Mouse (Mus musculus) lung, embryonic 16.5 days (tissue): ENCODE results near the gene Minos1. TPM values are rescaled to one million over a fixed set of nuclear protein-coding genes. Genes with fewer than 3 reads are reported as not detected.

Experiments used
- ATAC-seq: fragments of 200-750 bp; cut with Nextera tagmentation; 2 replicates; pipeline ENCODE4 v1.8.0; 2017; ENCODE audit warnings: low read depth, mild to moderate bottlenecking, moderate library complexity
- H3K27ac ChIP-seq: fragments of 300-500 bp; sonication (generic); 2 replicates; pipeline ENCODE4 v1.5.1; 2014; ENCODE audit warnings: mild to moderate bottlenecking, control low read depth, low read length
- H3K27me3 ChIP-seq: fragments of 300-500 bp; sonication (generic); 2 replicates; pipeline ENCODE4 v1.6.1; 2014; ENCODE audit warnings: low read depth, low read length, mixed read lengths; ENCODE audit not compliant: control insufficient read depth, insufficient read depth
- H3K36me3 ChIP-seq: fragments of 300-500 bp; sonication (generic); 2 replicates; pipeline ENCODE4 v1.6.1; 2014; ENCODE audit warnings: low read length; ENCODE audit not compliant: control insufficient read depth, insufficient read depth
- H3K4me1 ChIP-seq: fragments of 300-500 bp; sonication (generic); replicated peaks from 2 replicates; pipeline ENCODE4 v1.6.1; 2014; ENCODE audit warnings: low read length, mixed read lengths; ENCODE audit not compliant: control insufficient read depth, insufficient read depth
- H3K4me2 ChIP-seq: fragments of 300-500 bp; sonication (generic); 2 replicates; pipeline ENCODE4 v1.6.1; 2014; ENCODE audit warnings: low read depth, low read length, control low read depth
- H3K4me3 ChIP-seq: fragments of 300-500 bp; sonication (generic); 2 replicates; pipeline ENCODE4 v1.5.1; 2014; ENCODE audit warnings: mild to moderate bottlenecking, low read length, control low read depth
- H3K9ac ChIP-seq: fragments of 300-500 bp; sonication (generic); 2 replicates; pipeline ENCODE4 v1.6.1; 2014; ENCODE audit warnings: low read length, control low read depth
- H3K9me3 ChIP-seq: fragments of 300-500 bp; sonication (generic); 2 replicates; pipeline ENCODE4 v1.6.1; 2016; ENCODE audit warnings: low read length; ENCODE audit not compliant: control insufficient read depth
- WGBS: fragments of 180-500 bp; shearing (Covaris S2); extraction: QIAGEN DNeasy Blood & Tissue Kit; methylation state at CpG from one replicate; pipeline ENCODE4 v1.1.7; 2014; 5-methylcytosine and 5-hydroxymethylcytosine counted together
- polyA plus RNA-seq: library from polyadenylated mRNA; unstranded; fragments of >200 nt; fragmentation: Nextera tagmentation; extraction: Ambion mirVana; gene quantifications from 2 replicates; pipeline ENCODE4 v1.2.1, GENCODE M21; 2015

Minos1 gene
- polyA plus RNA-seq, 1 experiment from 2014 or later, result 571 TPM

DNA sequence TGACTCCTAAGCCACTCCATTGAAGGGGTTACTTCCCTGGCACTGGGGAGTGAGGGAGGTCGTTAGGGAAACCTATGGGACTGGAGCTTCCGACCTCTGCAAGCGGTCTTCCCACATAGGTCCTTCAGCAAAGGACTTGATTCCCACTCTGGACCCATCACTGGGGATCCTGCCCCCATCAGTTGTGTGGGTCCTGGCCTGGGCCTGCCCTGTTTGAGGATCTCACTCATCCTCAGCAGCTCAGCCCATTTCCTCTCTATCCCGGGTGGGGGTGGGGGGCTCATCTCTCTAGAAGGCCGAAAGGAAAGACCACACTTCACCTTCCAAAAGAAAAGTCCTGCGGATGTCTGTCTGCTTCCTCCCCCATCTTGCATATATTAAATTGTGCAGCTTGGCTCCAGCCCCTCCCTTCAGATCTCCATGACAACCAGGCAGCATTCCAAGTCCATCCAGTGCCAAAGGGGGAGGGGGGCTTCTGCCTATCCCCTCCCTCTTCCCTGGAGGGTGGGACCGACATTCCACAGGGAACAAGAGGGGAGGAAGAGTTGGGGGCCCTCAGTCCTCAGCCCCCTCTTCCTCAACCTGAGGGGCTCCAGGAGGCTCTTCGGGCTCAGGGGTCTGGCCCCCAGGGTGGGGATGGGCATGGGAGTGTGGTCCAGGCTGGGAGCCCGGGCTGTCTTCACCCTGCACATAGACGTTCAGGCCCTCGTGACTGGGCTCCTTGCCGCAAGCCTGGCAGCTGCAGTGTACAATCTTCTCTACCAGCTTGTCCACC is 47.9 kb downstream of the Minos1 start:
- peak; percentile 46 for ATAC-seq
- no peaks in the 10 kb centered on the region for H3K27me3 ChIP-seq
- 14% methylated on average over 11 of the region's 12 CpGs for WGBS
- H3K9ac ChIP-seq, result no peak overlapping the region
- no peak overlapping the region for H3K4me3 ChIP-seq
- no peaks in the 10 kb centered on the region for H3K9me3 ChIP-seq
- H3K4me1 ChIP-seq, result peaks cover 11% of the 10 kb centered on the region
- H3K36me3 ChIP-seq, result no peaks in the 10 kb centered on the region
- no peak overlapping the region for H3K27ac ChIP-seq
- H3K4me2 ChIP-seq, result no peak overlapping the region

DNA sequence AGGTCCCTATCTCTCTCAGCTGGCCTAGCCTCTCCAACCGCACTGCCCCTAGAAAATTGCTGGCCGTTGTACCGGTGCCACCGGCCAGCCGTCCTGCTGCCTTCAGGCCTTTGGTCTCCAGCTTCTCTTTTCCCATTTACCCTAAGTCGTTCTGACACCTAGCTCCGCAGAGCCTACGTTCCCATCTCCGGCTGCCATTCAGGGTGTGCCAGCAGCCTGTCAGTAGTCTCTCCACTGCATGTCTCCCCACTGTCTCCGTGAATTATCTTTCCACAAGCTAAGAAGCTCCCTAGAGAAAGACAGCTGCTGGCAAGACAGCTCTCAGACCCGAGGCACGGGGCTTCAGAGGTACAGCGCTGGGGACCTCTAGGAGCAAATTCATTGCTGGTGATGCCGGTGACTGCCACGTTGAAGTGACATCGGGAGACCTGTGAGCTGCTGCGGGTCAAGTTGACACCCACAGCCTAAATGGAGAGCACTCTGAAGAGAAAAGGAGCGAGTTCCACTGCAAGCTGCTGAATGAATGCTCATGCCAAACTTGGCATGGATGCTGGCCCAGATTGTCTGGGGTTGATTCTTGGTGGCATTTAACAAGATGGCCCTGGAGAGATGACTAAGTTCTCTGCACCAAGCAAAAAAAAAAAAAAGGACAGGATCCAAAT is 49.5 kb downstream of the Minos1 start:
- 65% methylated on average over 18 of the region's 18 CpGs for WGBS
- Histone ChIP-seq H3K4me3 (no peak overlapping the region), H3K9me3 (no peaks in the 10 kb centered on the region), H3K4me1 (peaks cover 11% of the 10 kb centered on the region), H3K36me3 (no peaks in the 10 kb centered on the region), H3K9ac (no peak overlapping the region), H3K27ac (no peak overlapping the region), H3K4me2 (no peak overlapping the region), H3K27me3 (peaks cover 6% of the 10 kb centered on the region)
- no peak for ATAC-seq

DNA sequence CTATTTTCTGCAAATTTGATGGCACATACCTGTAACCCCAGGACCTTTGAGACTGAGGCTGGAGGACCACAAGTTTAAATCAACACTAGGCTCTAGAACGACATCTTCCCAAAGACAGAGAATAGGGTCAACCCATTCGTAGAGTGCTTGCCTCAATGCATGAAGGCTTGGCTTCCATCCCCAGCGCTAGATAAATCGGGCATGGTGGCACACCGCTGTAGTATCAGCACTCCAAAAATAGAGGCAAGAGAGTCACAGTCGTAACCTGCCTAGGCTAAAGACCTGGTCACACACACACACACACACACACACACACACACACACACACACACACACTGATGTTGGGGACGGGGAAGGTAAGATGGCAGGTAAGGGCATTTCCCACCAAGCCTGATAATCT is 50.7 kb downstream of the Minos1 start:
- Histone ChIP-seq H3K9me3 (no peaks in the 10 kb centered on the region), H3K4me1 (peaks cover 14% of the 10 kb centered on the region), H3K27ac (no peak overlapping the region), H3K9ac (no peak overlapping the region), H3K4me2 (no peak overlapping the region), H3K36me3 (no peaks in the 10 kb centered on the region), H3K4me3 (no peak overlapping the region), H3K27me3 (peaks cover 17% of the 10 kb centered on the region)
- whole genome bisulfite sequencing, result 87% methylated on average over 7 of the region's 7 CpGs
- no peak for ATAC-seq

DNA sequence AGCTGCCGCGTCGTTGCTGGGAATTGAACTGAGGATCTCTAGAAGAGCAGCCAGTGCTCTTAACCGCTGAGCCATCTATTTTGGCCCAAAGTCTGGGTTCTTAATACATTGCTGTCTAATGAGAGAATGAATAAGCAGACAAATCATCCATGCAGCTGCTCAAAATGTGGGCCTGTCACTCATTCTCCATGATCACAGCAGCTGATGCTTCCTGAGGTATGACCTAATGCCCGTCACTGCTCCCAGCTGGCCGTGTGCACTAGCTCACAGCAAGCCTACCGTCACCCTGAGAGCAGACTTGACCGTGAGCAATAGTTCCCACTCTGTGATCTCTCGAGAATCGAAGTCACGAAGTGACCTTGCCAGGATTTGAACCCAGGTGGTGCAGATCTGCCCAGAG is 51.5 kb downstream of the Minos1 start:
- Histone ChIP-seq H3K4me1 (peaks cover 22% of the 10 kb centered on the region), H3K36me3 (no peaks in the 10 kb centered on the region), H3K4me3 (no peak overlapping the region), H3K27me3 (peaks cover 25% of the 10 kb centered on the region), H3K4me2 (no peak overlapping the region), H3K9me3 (no peaks in the 10 kb centered on the region), H3K9ac (no peak overlapping the region), H3K27ac (no peak overlapping the region)
- WGBS, result 85% methylated on average over 11 of the region's 11 CpGs
- ATAC-seq, result no peak

DNA sequence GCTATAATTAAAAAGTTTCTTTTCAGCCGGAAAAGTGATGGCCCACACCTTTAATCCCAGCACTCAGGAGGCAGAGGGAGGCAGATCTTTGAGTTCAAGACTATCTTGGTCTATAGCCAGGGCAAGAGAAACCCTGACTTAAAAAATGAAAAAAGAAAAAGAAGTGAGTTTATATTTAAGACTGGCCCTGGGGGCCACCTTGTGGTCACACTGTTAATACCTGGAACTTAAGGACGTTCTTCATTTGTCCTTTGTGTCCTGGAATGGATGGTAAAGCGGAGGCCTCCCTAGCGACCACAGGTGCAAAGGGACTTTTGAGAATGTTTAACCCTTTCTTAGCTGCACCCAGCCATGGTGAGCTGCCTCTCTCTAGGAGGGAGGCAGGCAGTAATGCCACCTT is 52.2 kb downstream of the Minos1 start:
- no peak overlapping the region for H3K4me2 ChIP-seq
- 12% methylated on average over 4 of the region's 4 CpGs for WGBS
- H3K4me1 ChIP-seq, result peaks cover 22% of the 10 kb centered on the region
- no peaks in the 10 kb centered on the region for H3K9me3 ChIP-seq
- no peak for ATAC-seq
- no peak overlapping the region for H3K4me3 ChIP-seq
- no peaks in the 10 kb centered on the region for H3K36me3 ChIP-seq
- H3K9ac ChIP-seq, result no peak overlapping the region
- H3K27ac ChIP-seq, result no peak overlapping the region
- H3K27me3 ChIP-seq, result peaks cover 32% of the 10 kb centered on the region

DNA sequence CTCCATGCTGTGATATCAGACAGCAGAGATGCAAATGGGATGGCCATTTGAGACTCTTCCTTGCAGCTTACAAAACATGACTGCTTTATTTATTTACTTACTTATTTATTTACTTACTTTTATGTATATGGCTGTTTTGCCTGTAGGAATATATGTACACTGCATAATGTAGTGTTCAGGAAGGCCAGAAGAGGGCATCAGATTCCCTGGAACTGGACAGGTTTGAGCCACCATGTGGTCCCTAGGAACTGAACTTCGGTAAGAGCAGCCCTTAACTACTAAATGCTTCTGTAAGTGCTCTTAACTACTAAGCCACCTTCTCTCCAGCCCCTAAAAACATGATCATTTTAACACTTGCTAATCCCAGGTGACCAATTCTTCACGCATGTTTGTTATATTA is 52.6 kb downstream of the Minos1 start:
- Histone ChIP-seq H3K9me3 (no peaks in the 10 kb centered on the region), H3K4me1 (peaks cover 18% of the 10 kb centered on the region), H3K4me3 (no peak overlapping the region), H3K4me2 (no peak overlapping the region), H3K27ac (no peak overlapping the region), H3K36me3 (no peaks in the 10 kb centered on the region), H3K27me3 (peaks cover 37% of the 10 kb centered on the region), H3K9ac (no peak overlapping the region)
- ATAC-seq, result no peak
- 28% methylated on average over 2 of the region's 2 CpGs for WGBS

DNA sequence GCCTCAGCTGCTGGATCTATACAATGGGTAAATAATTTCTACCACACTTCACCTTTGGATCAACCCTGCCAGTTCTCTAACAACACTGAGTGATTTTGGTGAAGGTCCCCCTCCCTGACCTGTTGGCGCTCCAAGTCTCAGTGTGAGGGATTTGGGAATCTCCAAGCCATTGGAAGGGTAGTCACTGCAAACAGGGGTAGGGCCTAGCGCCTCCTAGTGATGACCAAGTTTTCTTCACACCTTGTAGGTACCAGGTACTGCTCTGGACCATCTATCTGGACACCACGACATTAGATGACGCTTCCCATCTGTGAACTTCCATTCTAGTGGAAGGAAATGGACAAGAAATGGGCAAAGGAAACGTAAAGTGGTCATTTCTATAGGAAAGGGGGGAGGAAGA is 55.0 kb downstream of the Minos1 start:
- no peak for ATAC-seq
- peak overlapping the region; percentile 53 for H3K4me3 ChIP-seq
- H3K4me1 ChIP-seq, result peaks cover 11% of the 10 kb centered on the region
- H3K36me3 ChIP-seq, result no peaks in the 10 kb centered on the region
- H3K27me3 ChIP-seq, result peaks cover 43% of the 10 kb centered on the region
- no peak overlapping the region for H3K27ac ChIP-seq
- peak overlapping the region; percentile 86; the same call in 1 of the 2 replicates for H3K4me2 ChIP-seq
- no peak overlapping the region for H3K9ac ChIP-seq
- H3K9me3 ChIP-seq, result no peaks in the 10 kb centered on the region
- WGBS, result 19% methylated on average over 5 of the region's 5 CpGs

DNA sequence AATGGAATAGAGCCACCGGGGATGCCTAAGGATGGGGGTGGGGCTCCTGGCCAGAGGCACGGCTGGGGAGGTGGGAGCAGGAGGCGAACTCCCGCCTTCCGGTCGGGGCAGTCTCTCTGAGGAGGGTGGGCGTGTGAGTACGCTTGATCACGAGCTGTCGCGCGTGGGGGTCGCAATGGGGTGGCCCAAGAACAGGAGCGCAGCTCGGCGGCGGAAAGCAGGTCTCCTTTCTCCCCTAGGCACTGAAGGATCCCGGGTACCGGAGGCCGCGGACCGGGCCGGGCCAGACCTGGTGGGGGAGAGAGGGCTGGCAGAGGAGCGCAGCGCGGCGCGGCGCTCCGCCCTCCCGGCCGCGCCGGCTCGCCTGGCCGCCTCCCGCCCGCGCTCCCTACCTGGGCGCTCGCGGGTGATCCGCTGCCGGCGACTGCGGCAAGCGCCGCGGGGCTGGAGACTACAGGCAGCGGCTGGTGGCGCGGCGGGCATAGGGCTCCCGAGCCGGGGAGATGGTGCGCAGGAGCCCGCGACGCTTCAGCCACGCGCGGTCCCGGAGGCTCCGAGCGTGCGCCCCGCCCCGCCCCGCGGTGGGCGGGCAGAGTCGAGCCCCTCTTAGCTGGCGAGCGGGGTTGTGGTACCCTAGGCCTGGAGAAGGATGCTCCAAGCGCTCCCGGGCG is 55.7 kb downstream of the Minos1 start, which contains the start of gene Htr6:
Gene Htr6 (minus strand): TSS at position 530 of the 671 bp plus-strand sequence.
- H3K4me1 ChIP-seq, result peaks cover 11% of the 10 kb centered on the region
- H3K4me3 ChIP-seq, result peak within 1 kb of the TSS; percentile 53
- H3K9me3 ChIP-seq, result no peaks in the 10 kb centered on the region
- H3K9ac ChIP-seq, result peak within 1 kb of the TSS; percentile 51; the same call in 1 of the 2 replicates
- H3K27me3 ChIP-seq, result peaks cover 43% of the 10 kb centered on the region
- no peak within 1 kb of the TSS for H3K27ac ChIP-seq
- H3K36me3 ChIP-seq, result no peaks in the 10 kb centered on the region
- ATAC-seq, result peak; percentile 35
- WGBS, result under 1% methylated on average over 48 of the region's 77 CpGs
- H3K4me2 ChIP-seq, result peak within 1 kb of the TSS; percentile 86

DNA sequence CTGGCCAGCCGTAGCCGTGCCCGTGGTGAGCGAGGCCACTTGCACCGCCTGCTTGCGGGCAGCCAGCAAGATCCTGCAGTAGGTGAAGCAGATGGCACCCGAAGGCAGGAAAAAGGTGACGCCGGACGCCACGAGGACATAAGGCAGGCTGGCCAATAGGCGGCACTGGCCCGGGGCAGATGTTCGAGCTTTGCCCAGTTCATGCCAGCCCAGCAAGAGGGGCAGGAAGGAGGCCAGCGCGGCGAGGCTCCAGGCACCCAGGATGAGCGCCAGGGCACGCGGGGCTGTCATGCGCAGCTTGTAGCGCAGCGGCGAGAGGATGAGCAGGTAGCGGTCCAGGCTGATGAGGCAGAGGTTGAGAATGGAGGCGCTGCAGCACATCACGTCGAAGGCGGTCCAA is 56.9 kb downstream of the Minos1 start:
- no peak overlapping the region for H3K9ac ChIP-seq
- peaks cover 43% of the 10 kb centered on the region for H3K27me3 ChIP-seq
- H3K9me3 ChIP-seq, result no peaks in the 10 kb centered on the region
- H3K4me3 ChIP-seq, result no peak overlapping the region
- 22% methylated on average over 29 of the region's 29 CpGs for WGBS
- H3K4me2 ChIP-seq, result peak overlapping the region; percentile 86; the same call in 1 of the 2 replicates
- H3K36me3 ChIP-seq, result no peaks in the 10 kb centered on the region
- H3K27ac ChIP-seq, result no peak overlapping the region
- peaks cover 11% of the 10 kb centered on the region for H3K4me1 ChIP-seq
- no peak for ATAC-seq
